Mouse (Mus musculus) spleen, adult 2 months (tissue): ENCODE measurements at regions not wholly inside any gene's neighbourhood (a gene's known extent, or its start where the extent isn't known, plus 50 kb on each side); places are given as distances from the start of the nearest gene placed in this dataset.

Experiments used
- DNase-seq, 2 experiments: peaks; one replicate each; pipeline versions ENCODE4 v3.0.0 to v3.0.0-alpha.2; 2012 to 2021; ENCODE audit warnings: low spot score in 2 of 2, low read depth in 1 of 2
- H3K27ac ChIP-seq: fragments of 200-500 bp; 2 replicates; pipeline ENCODE4 v1.5.1; 2012; ENCODE audit warnings: low read length, inconsistent platforms; ENCODE audit not compliant: insufficient read depth
- H3K27me3 ChIP-seq: fragments of 200-500 bp; 2 replicates; pipeline ENCODE4 v1.6.1; 2012; ENCODE audit warnings: mild to moderate bottlenecking, moderate library complexity, low read length, inconsistent platforms; ENCODE audit not compliant: control insufficient read depth, insufficient read depth
- H3K36me3 ChIP-seq: fragments of 200-500 bp; 2 replicates; pipeline ENCODE4 v1.6.1; 2012; ENCODE audit warnings: mild to moderate bottlenecking, low read length, inconsistent platforms; ENCODE audit not compliant: control insufficient read depth, insufficient read depth
- H3K4me1 ChIP-seq: fragments of 200-500 bp; 2 replicates; pipeline ENCODE4 v1.6.1; 2011; ENCODE audit warnings: inconsistent platforms; ENCODE audit not compliant: control insufficient read depth, insufficient read depth, insufficient read length
- H3K4me3 ChIP-seq: fragments of 200-500 bp; 2 replicates; pipeline ENCODE4 v1.5.1; 2011; ENCODE audit warnings: mild to moderate bottlenecking, inconsistent platforms; ENCODE audit not compliant: insufficient read depth, insufficient read length; ENCODE audit errors: extremely low read depth
- CTCF ChIP-seq: fragments of 200-500 bp; IDR thresholded peaks from 2 replicates; pipeline ENCODE4 v1.5.1; 2011; ENCODE audit warnings: mild to moderate bottlenecking, inconsistent platforms; ENCODE audit not compliant: insufficient read depth, insufficient read length, insufficient replicate concordance; ENCODE audit errors: extremely low read depth
- POLR2A ChIP-seq: fragments of 200-500 bp; IDR thresholded peaks from 2 replicates; pipeline ENCODE4 v1.6.1; 2011; ENCODE audit warnings: low read depth, low read length, inconsistent platforms
- WGBS: fragments of 180-500 bp; shearing (Covaris S2); methylation state at CpG from one replicate; pipeline ENCODE4 v1.1.7; 2018; 5-methylcytosine and 5-hydroxymethylcytosine counted together

DNA sequence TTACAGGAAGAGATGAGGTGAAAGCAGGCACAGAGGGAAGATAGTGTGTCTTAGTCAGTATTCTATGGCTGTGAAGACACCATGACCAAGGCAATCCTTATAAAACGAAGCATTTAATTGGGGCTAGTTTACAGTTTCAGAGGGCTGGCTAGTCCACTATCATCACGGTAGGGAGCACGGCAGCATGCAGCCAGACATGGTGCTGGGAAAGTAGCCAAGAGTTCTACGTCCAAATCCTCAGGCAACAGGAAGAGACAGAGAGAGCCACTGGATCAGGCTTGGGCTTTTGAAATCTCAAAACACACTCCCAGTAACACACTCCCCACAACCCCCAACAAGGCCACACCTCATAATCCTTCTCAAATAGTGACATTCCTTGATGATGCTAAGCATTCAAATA lies 113.4 kb upstream of the Htr2a start:
- Histone ChIP-seq H3K27ac (no peak overlapping the region), H3K4me1 (no peaks in the 10 kb centered on the region), H3K4me3 (no peak overlapping the region), H3K36me3 (no peaks in the 10 kb centered on the region), H3K27me3 (no peaks in the 10 kb centered on the region)
- TF ChIP-seq POLR2A (no peak), CTCF (no peak)
- no peak for DNase-seq
- 84% methylated on average over 4 of the region's 4 CpGs for WGBS

DNA sequence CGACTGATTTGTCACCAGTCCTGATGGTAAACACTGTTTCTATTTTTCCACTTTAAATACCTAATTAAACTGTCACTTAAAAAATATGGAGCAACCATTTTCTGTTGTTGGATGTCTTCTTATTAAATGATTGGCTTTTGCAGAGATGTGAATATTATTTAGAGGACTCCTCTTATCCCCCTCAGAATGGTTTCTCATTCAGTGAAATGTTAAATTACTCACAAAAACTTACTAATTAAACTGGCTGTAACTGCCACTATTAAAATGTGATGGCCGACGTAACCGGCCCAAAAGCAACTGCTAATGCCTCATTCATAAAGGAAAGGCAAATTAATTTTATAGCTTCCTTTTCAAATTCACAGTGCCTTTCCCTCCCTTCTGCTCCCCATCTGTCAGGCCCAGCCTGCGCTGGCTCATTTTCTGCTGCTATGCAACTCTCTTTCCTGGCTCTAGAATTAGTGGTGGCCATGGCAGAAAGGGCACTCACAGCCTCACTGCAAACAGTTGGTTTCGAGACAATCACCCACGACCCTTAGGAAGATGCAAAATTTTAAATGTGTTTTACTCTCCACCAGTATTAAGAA lies 111.2 kb upstream of the Htr2a start:
- no peaks in the 10 kb centered on the region for H3K36me3 ChIP-seq
- H3K27ac ChIP-seq: no peak overlapping the region
- H3K27me3 ChIP-seq: no peaks in the 10 kb centered on the region
- no peak overlapping the region for H3K4me3 ChIP-seq
- H3K4me1 ChIP-seq: no peaks in the 10 kb centered on the region
- WGBS: 89% methylated on average over 7 of the region's 7 CpGs
- TF ChIP-seq CTCF (no peak), POLR2A (no peak)
- no peak for DNase-seq

DNA sequence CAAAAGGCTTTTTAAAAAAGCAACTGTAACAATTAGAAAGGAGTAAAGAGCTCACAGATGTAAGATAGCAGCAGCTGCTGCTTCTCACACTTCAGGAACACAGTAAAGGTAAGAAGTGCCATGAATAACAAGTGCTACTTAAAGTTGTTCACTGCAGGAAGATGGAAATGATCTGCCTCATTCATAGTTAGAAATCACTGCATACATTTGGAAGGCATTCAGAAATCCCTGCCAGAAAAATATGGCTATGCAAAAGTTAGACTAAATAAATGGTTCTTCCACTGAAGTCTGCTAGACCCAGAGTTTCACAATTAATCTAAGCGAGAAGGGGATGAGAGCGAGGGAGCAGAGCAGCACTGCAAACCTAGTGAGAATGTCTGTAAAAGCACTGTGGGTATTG lies 102.5 kb upstream of the Htr2a start:
- 85% methylated on average over 2 of the region's 2 CpGs for WGBS

DNA sequence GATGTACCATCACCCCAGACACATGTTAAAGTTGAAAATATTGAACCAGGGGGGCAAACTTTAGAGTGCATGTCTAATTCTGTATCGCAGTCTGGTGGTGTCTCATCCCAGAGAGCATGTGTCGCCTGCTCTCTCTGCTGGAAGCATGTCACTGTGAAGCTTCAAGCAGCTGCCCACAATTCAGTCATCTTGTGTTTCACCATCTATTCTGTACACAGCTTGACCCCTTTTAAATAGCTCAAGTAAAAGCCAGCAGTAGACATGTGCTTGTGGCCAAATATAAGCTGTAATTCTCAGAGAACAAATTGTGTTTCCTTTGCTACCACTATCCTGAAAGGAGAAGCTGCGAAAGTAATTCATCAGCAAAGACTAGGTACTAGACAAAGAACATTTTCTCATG lies 96.6 kb upstream of the Htr2a start:
- H3K4me3 ChIP-seq: no peak overlapping the region
- TF ChIP-seq POLR2A (no peak), CTCF (no peak)
- WGBS: 86% methylated on average over 3 of the region's 3 CpGs
- no peaks in the 10 kb centered on the region; the same call in 1 of the 2 replicates for H3K27me3 ChIP-seq
- H3K27ac ChIP-seq: no peak overlapping the region
- DNase-seq: no peak
- H3K36me3 ChIP-seq: no peaks in the 10 kb centered on the region
- H3K4me1 ChIP-seq: no peaks in the 10 kb centered on the region

More for the DNA sequence above, 102.5 kb upstream of the Htr2a start:
- no peaks in the 10 kb centered on the region for H3K36me3 ChIP-seq
- TF ChIP-seq POLR2A: no peak
- no peak for TF ChIP-seq CTCF
- no peak for DNase-seq
- H3K4me3 ChIP-seq: no peak overlapping the region
- no peaks in the 10 kb centered on the region for H3K27me3 ChIP-seq
- no peak overlapping the region for H3K27ac ChIP-seq
- H3K4me1 ChIP-seq: no peaks in the 10 kb centered on the region

DNA sequence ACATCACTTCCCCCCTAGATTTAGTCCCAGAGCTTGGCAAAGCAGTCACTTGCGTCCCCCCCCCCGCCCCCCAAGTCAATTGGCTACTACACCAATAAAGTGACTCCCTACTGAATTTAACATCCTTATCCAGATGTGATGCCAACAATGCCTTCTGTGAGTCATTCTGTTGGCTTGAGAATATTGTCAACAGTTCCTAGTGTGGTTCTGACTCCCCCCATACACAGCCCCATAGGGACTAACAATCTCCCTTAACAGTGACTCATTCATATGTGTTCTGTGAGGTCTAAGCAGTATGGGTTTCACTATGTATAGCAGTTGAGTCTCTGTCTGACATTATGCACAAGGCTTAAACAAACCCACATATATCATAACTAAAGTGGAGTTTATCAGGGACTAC lies 89.5 kb upstream of the Htr2a start:
- H3K27ac ChIP-seq: no peak overlapping the region
- WGBS: 98% methylated on average over 2 of the region's 2 CpGs
- no peak for DNase-seq
- no peak for TF ChIP-seq POLR2A
- no peak for TF ChIP-seq CTCF
- H3K4me3 ChIP-seq: no peak overlapping the region
- H3K27me3 ChIP-seq: no peaks in the 10 kb centered on the region
- H3K36me3 ChIP-seq: no peaks in the 10 kb centered on the region
- no peaks in the 10 kb centered on the region for H3K4me1 ChIP-seq

DNA sequence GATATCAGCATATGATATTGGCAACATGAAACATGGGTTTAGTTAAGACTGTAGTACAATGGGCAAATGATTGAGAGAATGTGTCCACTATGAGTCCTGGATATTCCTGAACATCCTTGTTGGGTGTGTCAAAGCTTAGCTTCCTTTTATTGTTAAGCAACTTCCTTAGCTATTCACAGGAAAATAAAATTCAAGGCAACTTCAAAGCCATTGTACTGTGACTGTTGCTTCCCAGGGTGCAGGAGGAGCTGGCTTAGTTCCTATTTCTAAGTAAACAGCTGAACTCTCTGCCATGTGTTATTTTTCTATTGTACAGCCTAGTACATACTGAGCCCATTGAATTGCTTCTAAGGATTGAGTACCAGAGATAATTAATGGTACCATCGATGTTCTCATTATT lies 87.0 kb upstream of the Htr2a start:
- Histone ChIP-seq H3K4me1 (no peaks in the 10 kb centered on the region), H3K27ac (no peak overlapping the region), H3K36me3 (no peaks in the 10 kb centered on the region), H3K27me3 (no peaks in the 10 kb centered on the region), H3K4me3 (no peak overlapping the region)
- DNase-seq: no peak
- TF ChIP-seq POLR2A (no peak), CTCF (no peak)
- 51% methylated on average over 1 of the region's 1 CpGs for WGBS

DNA sequence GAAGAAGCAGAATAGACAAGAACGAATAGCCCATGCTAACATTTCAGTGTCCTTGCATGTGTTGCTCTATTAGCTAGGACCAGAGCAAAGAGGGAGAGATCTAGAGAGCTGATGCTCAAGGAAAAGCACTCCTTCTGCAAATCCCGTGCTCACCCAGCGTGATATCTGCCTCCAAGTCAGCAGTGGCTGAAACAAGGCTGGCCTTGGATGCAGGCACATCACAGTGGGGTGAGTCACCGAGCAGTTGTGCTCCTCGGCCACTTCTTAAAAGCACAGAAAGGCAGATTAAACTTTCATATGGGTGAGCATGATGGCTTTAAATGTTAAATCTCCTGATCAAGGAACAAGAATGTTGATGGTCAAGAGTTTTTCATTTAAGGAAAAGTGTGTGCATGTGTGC lies 82.3 kb upstream of the Htr2a start:
- no peak overlapping the region for H3K27ac ChIP-seq
- DNase-seq: no peak
- H3K4me3 ChIP-seq: no peak overlapping the region
- H3K36me3 ChIP-seq: no peaks in the 10 kb centered on the region
- TF ChIP-seq CTCF (no peak), POLR2A (no peak)
- WGBS: 76% methylated on average over 5 of the region's 5 CpGs
- no peaks in the 10 kb centered on the region for H3K27me3 ChIP-seq
- H3K4me1 ChIP-seq: no peaks in the 10 kb centered on the region
